Mouse (Mus musculus) heart, embryonic 10.5 days (tissue): ENCODE results near the gene Pex14. TPM values are rescaled to one million over a fixed set of nuclear protein-coding genes. Genes with fewer than 3 reads are reported as not detected.
A peak's percentile ranks its signal among the peaks of the same experiment; 100 is the strongest.
"Not testable (repeated sequence)": the region's sequence is repeated elsewhere in the genome, so short reads cannot be mapped to it uniquely, and the experiment has no call there.

Experiments
- DNase-seq: peaks from one replicate; pipeline ENCODE4 v3.0.0-alpha.2; 2017; ENCODE audit warnings: low spot score
- H3K27ac ChIP-seq: fragments of 300-500 bp; sonication (generic); 2 replicates; pipeline ENCODE4 v1.5.1; 2016; ENCODE audit warnings: mild to moderate bottlenecking
- H3K27me3 ChIP-seq: fragments of 300-500 bp; sonication (generic); 2 replicates; pipeline ENCODE4 v1.6.1; 2016; ENCODE audit warnings: mild to moderate bottlenecking; ENCODE audit not compliant: poor library complexity, insufficient read depth, severe bottlenecking
- H3K36me3 ChIP-seq: fragments of 300-500 bp; sonication (generic); 2 replicates; pipeline ENCODE4 v1.6.1; 2016; ENCODE audit warnings: mild to moderate bottlenecking, moderate library complexity
- H3K4me1 ChIP-seq: fragments of 300-500 bp; sonication (generic); 2 replicates; pipeline ENCODE4 v1.6.1; 2016; ENCODE audit warnings: mild to moderate bottlenecking
- H3K4me3 ChIP-seq: fragments of 300-500 bp; sonication (generic); 2 replicates; pipeline ENCODE4 v1.5.1; 2016; ENCODE audit warnings: mild to moderate bottlenecking, moderate library complexity
- H3K9me3 ChIP-seq: fragments of 300-500 bp; sonication (generic); 2 replicates; pipeline ENCODE4 v1.6.1; 2016; ENCODE audit warnings: mild to moderate bottlenecking, moderate library complexity
- WGBS: fragments of 180-500 bp; shearing (Covaris S2); methylation state at CpG from one replicate; pipeline ENCODE4 v1.1.7; 2016; 5-methylcytosine and 5-hydroxymethylcytosine counted together
- polyA plus RNA-seq: library from polyadenylated mRNA; unstranded; fragments of >200 nt; fragmentation: Nextera tagmentation; extraction: Ambion mirVana; gene quantifications from 2 replicates; pipeline ENCODE4 v1.2.1, GENCODE M21; 2016

The Pex14 gene
- polyA plus RNA-seq, 1 experiment from 2014 or later = 59.7 TPM

DNA sequence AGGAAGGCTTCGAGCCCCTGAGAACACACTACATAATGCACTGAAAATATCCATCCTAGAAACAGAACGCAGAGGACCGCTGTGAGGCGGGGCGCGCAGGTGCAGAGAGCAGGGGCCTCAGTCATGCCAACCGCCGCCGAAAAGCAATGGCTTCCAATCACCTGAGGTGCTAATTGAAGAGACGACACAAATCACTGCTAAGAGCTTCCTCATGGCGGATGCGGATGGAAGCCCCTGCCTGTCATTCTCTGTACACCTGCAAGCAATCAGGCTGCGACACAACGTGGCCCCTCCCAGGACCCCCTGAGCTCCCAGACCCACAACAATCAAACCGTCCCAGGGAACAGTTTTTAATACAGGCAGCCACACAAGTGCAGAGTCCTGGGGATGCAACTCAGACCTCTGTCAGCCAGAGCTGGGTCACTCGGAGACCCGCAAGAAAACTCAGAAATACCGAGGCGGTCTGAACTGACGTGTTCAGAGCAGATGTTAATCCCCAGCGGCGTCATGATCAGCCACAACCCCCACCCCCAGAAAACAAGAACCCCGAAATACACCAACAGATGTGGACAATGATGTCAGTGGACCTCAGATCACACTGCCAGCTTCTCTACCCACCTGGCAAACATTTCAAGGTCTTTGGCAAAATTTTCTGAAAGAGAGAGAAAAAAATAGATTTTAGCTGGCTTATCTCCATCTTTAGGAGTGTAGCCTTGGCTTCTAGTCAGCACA is 31.5 kb upstream of the Pex14 start:
- peaks cover 44% of the 10 kb centered on the region for H3K36me3 ChIP-seq
- no peaks in the 10 kb centered on the region for H3K27me3 ChIP-seq
- 88% methylated on average over 23 of the region's 23 CpGs for WGBS
- H3K4me1 ChIP-seq = no peaks in the 10 kb centered on the region
- no peaks in the 10 kb centered on the region for H3K9me3 ChIP-seq
- no peak for DNase-seq
- no peak overlapping the region for H3K4me3 ChIP-seq
- no peak overlapping the region for H3K27ac ChIP-seq

GRCm38 (mm10) chr4:149128467-149128866 is 28.8 kb upstream of the Pex14 start:
- H3K27ac ChIP-seq = no peak overlapping the region
- H3K27me3 ChIP-seq = no peaks in the 10 kb centered on the region
- 81% methylated on average over 18 of the region's 18 CpGs for WGBS
- H3K4me3 ChIP-seq = no peak overlapping the region
- peaks cover 44% of the 10 kb centered on the region for H3K36me3 ChIP-seq
- no peak for DNase-seq
- no peaks in the 10 kb centered on the region for H3K9me3 ChIP-seq
- peaks cover 4% of the 10 kb centered on the region for H3K4me1 ChIP-seq

DNA sequence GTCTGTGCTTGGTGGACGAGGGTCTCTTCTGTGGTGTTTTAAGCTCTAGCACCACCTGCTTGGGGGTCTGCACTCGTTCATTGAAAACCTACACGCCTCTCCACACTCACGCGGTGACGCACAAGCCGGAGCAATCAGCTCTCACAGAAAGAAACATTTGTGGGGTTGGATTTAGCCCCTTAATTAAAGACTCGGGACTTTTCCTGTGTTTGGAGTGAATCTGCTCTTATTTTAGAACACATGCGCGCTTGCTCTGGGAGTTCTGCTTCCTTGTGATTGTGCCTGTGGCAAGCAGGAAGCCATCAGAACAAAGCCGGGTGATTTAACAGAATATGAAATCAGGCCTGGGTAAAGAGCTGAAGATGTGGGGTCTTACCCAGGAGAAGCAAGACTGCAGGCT is 27.0 kb upstream of the Pex14 start, which contains the start of gene Cort:
TSS of gene Cort (minus strand) at position 101 of the 400 bp plus-strand sequence.
- no peak for DNase-seq
- peaks cover 4% of the 10 kb centered on the region for H3K4me1 ChIP-seq
- no peaks in the 10 kb centered on the region for H3K9me3 ChIP-seq
- 88% methylated on average over 11 of the region's 11 CpGs for WGBS
- H3K4me3 ChIP-seq = no peak within 1 kb of the TSS
- H3K27me3 ChIP-seq = no peaks in the 10 kb centered on the region
- H3K36me3 ChIP-seq = peaks cover 36% of the 10 kb centered on the region
- H3K27ac ChIP-seq = no peak within 1 kb of the TSS

DNA sequence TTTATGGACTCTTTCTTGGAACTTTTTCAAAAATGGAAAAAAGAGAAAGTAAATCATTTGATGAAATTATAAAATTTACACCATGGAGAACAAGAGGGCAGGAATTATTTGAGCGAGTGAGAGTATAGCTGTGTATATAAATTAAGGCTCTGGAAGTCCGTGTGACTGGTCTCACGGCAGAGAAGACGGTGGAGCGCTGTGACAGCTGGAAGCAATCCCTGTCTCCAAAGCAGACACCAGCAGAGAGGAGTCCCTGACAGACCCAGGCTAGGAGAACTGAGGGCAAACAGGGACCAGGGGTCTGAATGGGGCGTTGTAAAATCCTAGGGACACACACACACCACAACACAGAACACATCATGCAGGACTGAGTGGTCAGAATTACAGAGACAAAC is 26.4 kb upstream of the Pex14 start:
- Histone ChIP-seq H3K4me3 (no peak overlapping the region), H3K27ac (no peak overlapping the region), H3K4me1 (peaks cover 4% of the 10 kb centered on the region), H3K36me3 (peaks cover 31% of the 10 kb centered on the region), H3K27me3 (no peaks in the 10 kb centered on the region), H3K9me3 (no peaks in the 10 kb centered on the region)
- WGBS = 78% methylated on average over 6 of the region's 6 CpGs
- DNase-seq = no peak

DNA sequence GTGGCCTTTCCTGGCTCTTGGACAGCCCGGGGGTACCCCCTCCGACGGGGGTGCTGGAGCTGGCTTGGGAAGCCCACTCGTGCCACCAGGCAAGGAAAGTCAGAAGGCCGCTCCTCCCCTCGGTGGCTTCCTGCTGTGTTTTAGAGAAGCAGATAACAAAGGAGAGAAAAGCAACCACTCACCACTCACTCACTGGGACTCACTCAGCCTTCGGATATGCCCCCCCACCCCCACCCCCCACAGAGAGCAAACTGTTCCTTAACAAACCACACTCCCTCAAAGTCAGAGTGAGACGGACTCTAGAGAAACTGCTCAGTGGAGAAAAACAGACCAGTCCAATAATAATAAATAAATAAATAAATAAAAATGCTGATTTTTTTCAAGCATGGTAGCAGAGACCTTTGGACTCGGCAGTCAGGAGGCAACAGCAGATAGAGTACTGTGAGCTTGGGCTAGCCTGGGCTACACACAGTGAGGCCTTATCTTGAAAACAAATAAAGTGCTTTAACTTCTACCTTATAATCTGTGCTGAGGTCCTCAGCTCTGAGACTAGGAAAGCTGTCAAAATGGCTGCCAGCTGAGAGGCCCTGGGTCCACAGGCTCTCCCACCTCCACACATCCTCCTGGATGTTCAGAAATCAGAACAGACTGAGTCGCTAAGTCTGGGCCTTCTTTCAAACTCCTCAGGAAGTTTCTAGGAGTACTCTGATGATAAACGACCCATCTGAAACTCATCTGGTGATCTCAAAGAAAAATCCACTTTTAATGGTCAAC is 25.9 kb upstream of the Pex14 start:
- DNase-seq = no peak
- Histone ChIP-seq H3K27ac (0 out of 2 replicates have a peak overlapping the region, but pooled peaks have one; percentile 8), H3K9me3 (no peaks in the 10 kb centered on the region), H3K36me3 (peaks cover 29% of the 10 kb centered on the region), H3K4me1 (peaks cover 4% of the 10 kb centered on the region), H3K27me3 (no peaks in the 10 kb centered on the region), H3K4me3 (no peak overlapping the region)
- WGBS = 43% methylated on average over 11 of the region's 11 CpGs

- Histone ChIP-seq H3K4me1 (peaks cover 4% of the 10 kb centered on the region), H3K27me3 (no peaks in the 10 kb centered on the region), H3K4me3 (no peak overlapping the region), H3K9me3 (no peaks in the 10 kb centered on the region), H3K36me3 (peaks cover 25% of the 10 kb centered on the region), H3K27ac (no peak overlapping the region)
- no peak for DNase-seq
- WGBS = 55% methylated on average over 5 of the region's 5 CpGs
These were observed 23.8 kb upstream of the Pex14 start for GRCm38 (mm10) chr4:149123432-149123831.

DNA sequence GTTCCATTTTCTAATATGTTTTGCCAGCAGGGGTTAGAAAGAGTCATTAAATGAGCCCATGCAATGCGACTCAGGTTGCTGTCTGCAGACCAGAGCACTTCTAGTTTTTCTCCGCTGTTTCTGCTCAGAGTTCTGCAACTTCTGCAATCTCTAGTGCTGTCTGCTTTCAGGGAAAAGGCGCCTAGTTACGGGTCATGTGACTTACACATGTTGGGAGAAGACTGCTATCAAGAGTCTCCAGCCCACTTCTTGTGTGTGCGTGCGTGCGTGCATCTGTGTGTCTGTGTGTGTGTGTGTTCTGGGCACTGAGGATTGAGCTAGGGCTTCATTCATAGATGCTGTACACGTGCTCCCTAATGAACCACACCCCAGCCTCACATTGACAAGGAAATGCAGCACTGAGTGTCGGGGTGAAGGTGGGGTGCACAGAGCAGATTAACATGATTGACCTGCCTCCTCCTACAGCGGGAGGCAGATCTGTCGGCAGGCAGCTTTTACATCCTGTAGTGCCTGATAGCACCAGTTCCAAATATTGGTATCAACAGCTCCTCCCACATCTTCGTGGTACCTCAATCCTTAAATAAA is 20.4 kb upstream of the Pex14 start:
- H3K36me3 ChIP-seq = peaks cover 29% of the 10 kb centered on the region
- not testable (repeated sequence) for H3K4me1 ChIP-seq, DNase-seq, H3K27ac ChIP-seq, H3K9me3 ChIP-seq, H3K4me3 ChIP-seq, H3K27me3 ChIP-seq
- 83% methylated on average over 12 of the region's 12 CpGs for WGBS

DNA sequence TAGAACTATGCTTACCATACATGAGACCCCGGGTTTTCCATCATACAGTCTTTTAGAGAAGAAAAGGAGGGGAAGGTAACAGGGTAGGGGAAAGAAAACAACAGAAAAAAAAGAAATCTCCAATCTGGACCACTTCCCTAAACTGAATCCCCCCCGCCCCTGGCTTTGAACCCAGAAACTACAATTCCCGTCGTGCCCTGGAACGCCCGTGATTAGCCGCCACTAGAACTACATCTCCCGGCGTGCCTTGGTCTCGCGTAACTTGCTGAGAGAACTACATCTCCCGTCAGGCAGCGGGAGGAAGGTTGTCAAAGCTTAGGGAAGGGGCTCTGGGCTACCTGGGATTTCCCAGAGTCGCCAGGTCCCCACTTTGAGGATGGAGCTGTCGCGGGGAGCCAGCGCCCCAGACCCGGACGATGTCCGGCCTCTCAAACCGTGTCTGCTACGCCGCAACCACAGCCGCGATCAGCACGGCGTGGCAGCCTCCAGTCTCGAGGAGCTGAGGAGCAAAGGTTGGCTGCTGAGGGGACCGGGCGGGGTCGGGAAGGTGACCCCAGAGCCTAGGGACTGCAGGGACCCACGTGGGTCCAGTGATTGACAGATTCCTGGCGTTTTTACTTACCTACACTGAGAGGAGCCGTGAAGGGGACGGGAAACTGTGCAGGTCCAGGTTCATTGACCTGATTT is 4.3 kb upstream of the Pex14 start, which contains the start of gene Dffa:
TSS of gene Dffa (plus strand) at position 272 of the 687 bp plus-strand sequence.
- Histone ChIP-seq H3K4me1 (peaks cover 17% of the 10 kb centered on the region), H3K9me3 (no peaks in the 10 kb centered on the region), H3K36me3 (peaks cover 26% of the 10 kb centered on the region), H3K27ac (peak within 1 kb of the TSS; percentile 87), H3K27me3 (no peaks in the 10 kb centered on the region), H3K4me3 (peak within 1 kb of the TSS; percentile 89)
- DNase-seq = peak; percentile 96
- WGBS = 1% methylated on average over 35 of the region's 35 CpGs

DNA sequence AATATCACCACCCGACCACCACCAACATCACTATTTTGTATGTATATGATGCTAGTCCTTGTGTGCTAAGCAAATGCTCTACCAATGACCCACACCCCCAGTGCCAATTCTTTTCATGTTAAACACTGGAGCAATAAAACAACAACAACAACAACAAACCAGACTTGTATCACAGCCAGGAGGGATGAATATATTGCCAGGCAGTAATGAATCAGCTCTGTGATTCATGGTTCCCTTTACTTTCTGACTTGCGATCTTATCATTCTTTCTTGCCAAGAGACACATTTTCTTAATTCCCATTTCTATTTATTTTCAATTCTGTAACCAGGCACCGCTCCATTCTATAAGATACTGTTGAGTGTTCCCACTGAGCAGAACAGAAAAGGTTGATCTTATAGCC is 1.8 kb upstream of the Pex14 start:
- peaks cover 35% of the 10 kb centered on the region for H3K4me1 ChIP-seq
- WGBS = 78% methylated on average over 3 of the region's 3 CpGs
- no peaks in the 10 kb centered on the region for H3K9me3 ChIP-seq
- H3K4me3 ChIP-seq = no peak overlapping the region
- no peaks in the 10 kb centered on the region for H3K27me3 ChIP-seq
- H3K27ac ChIP-seq = no peak overlapping the region
- no peak for DNase-seq
- peaks cover 5% of the 10 kb centered on the region for H3K36me3 ChIP-seq

DNA sequence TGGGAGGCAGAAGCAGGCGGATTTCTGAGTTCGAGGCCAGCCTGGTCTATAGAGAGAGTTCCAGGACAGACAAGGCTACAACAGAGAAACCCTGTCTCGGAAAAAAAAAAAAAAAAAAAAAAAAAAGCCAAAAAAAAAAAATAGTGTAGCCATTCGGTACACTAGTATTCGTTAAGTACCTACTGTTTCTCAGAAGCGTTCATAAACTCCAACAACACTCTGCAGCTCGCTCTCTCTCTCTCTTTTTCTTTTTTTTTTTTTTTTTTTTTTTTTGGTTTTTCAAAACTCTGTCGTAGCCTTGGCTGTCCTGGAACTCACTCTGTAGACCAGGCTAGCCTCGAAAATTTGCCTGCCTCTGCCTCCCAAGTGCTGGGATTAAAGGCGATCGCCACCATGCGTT is 773 bp upstream of the Pex14 start:
- WGBS = 83% methylated on average over 12 of the region's 12 CpGs
- H3K27me3 ChIP-seq, H3K4me3 ChIP-seq, H3K9me3 ChIP-seq, H3K36me3 ChIP-seq, DNase-seq, H3K27ac ChIP-seq: not testable (repeated sequence)
- H3K4me1 ChIP-seq = peaks cover 35% of the 10 kb centered on the region

GRCm38 (mm10) chr4:149098571-149098970 is 1.1 kb downstream of the Pex14 start:
- Histone ChIP-seq H3K9me3 (no peaks in the 10 kb centered on the region), H3K4me3 (peak overlapping the region; percentile 100), H3K36me3 (peaks cover 9% of the 10 kb centered on the region; the same call in 1 of the 2 replicates), H3K4me1 (peaks cover 22% of the 10 kb centered on the region), H3K27ac (peak overlapping the region; percentile 96), H3K27me3 (no peaks in the 10 kb centered on the region)
- WGBS = 7% methylated on average over 11 of the region's 11 CpGs
- DNase-seq = no peak

DNA sequence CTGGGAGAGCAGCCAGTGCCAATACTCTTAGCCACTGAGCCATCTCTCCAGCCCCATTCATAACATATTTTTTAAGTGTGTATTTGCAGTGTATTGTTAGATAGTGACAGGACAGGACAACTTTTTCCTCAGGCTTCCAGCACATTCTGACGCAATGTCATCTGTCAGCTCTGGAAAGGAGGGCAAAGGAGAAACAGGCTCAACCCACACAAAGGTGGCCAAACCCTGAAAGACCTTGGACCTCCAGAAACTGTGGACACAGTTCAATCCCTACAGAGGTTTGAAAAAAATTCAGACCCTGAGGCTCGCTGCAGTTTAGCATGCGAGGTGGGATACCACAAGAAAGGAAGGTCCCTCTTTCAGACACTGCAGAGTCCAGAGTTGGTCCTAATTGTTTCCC is 1.7 kb downstream of the Pex14 start:
- H3K27me3 ChIP-seq = no peaks in the 10 kb centered on the region
- peaks cover 22% of the 10 kb centered on the region for H3K4me1 ChIP-seq
- no peak for DNase-seq
- H3K27ac ChIP-seq = no peak overlapping the region
- peak overlapping the region; percentile 100 for H3K4me3 ChIP-seq
- H3K9me3 ChIP-seq = no peaks in the 10 kb centered on the region
- WGBS = 80% methylated on average over 3 of the region's 3 CpGs
- H3K36me3 ChIP-seq = peaks cover 14% of the 10 kb centered on the region
